ENCODE assay signal across 16 mouse cellular contexts in the genomic region with DNA sequence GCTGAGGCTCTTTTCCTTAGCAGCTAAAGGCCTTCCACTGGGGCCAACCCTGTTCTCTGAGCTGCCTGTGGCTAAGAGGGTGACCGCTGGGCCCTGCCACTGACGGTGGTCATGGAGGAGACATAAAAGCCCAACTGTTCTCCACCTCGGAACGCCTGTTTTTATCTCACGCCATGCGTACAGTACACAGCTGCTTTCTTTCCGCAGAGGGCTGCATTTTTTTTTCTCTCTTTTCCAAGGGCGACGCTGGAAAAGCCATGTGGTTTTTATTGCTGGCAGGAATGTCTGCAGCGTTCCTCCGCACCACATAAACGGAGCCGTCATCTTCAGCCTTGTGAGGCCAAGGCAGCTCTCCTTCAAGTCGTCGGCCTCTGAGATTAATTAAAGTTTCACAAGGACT. TPM values are rescaled to one million over a fixed set of nuclear protein-coding genes. Genes with fewer than 3 reads are reported as not detected.
DNase-seq lines count a peak whose midpoint lies in the region; ATAC-seq lines count a peak whose summit lies in the region.
"Had no signal": no experiment of that assay in that cellular context is flagged by ENCODE, and none has a peak within 500 bp of the region (broad histone marks: within the 10 kb centered on the region; RNA-seq: fewer than 3 reads in every experiment).

No protein-coding gene starts in this region.

- no peak overlapping the region for H3K4me2 ChIP-seq in heart, embryonic 11.5 days
- H3K4me2 ChIP-seq: forebrain, embryonic 15.5 days; liver, embryonic 13.5 days; midbrain, embryonic 12.5 days had no signal

- H3K4me1 ChIP-seq in heart, embryonic 11.5 days (ENCODE audit: control insufficient read depth, insufficient read depth, low read length) = peaks cover 4% of the 10 kb centered on the region; the same call in 1 of the 2 replicates

- no peak overlapping the region for H3K4me3 ChIP-seq in heart, embryonic 11.5 days (ENCODE audit: low read depth, low read length)
- H3K4me3 ChIP-seq: forebrain, embryonic 15.5 days; heart, embryonic 10.5 days; liver, embryonic 13.5 days; midbrain, embryonic 12.5 days had no signal

- WGBS in heart, embryonic 11.5 days (ENCODE audit: insufficient replicate concordance) = 25% methylated on average over 15 of the region's 15 CpGs

- H3K27ac ChIP-seq in heart, embryonic 11.5 days (ENCODE audit: low read depth, low read length) = 0 out of 2 replicates have a peak overlapping the region, but pooled peaks have one; percentile 54
- H3K27ac ChIP-seq: forebrain, embryonic 15.5 days; heart, embryonic 10.5 days; liver, embryonic 13.5 days; midbrain, embryonic 12.5 days had no signal

- DNase-seq in heart, adult 8-10 months (ENCODE audit: low spot score) = no peak
- peak; percentile 49 for DNase-seq in lung, postnatal 10 days
- no peak for DNase-seq in lung, postnatal 36 days
- peak; percentile 88 for DNase-seq in forelimb bud, embryonic 11.5 days (ENCODE audit: low read depth, low spot score)
- peak; percentile 67 for DNase-seq in mesoderm, embryonic 11.5 days (ENCODE audit: low read depth, low spot score)
- DNase-seq in Muller cell, postnatal 12 days (ENCODE audit: inconsistent ontology term) = no peak
- DNase-seq in testis, postnatal 10 days (ENCODE audit: low spot score) = no peak
- DNase-seq: adrenal gland, postnatal 25 days; gastrocnemius, postnatal 10 days; kidney, adult 8-10 months; liver, embryonic 13.5 days; right cerebral cortex, postnatal 4 days had no signal

- no peaks in the 10 kb centered on the region for H3K9me3 ChIP-seq in heart, embryonic 11.5 days (replicated peaks; ENCODE audit: control insufficient read depth, low read length)
- H3K9me3 ChIP-seq: forebrain, embryonic 15.5 days; heart, embryonic 10.5 days; liver, embryonic 13.5 days; midbrain, embryonic 12.5 days had no signal

- no peaks in the 10 kb centered on the region for H3K36me3 ChIP-seq in heart, embryonic 11.5 days (ENCODE audit: control insufficient read depth, insufficient read depth, low read length)
- H3K36me3 ChIP-seq: forebrain, embryonic 15.5 days; heart, embryonic 10.5 days; liver, embryonic 13.5 days; midbrain, embryonic 12.5 days had no signal

- no peak for ATAC-seq in heart, embryonic 11.5 days (replicated peaks; ENCODE audit: insufficient number of reproducible peaks, low FRiP score, low TSS enrichment)
- ATAC-seq: forebrain, embryonic 15.5 days had no signal

- peaks cover 99% of the 10 kb centered on the region for H3K27me3 ChIP-seq in heart, embryonic 11.5 days (ENCODE audit: control insufficient read depth, insufficient read depth, low read length)

- H3K9ac ChIP-seq in heart, embryonic 11.5 days (ENCODE audit: low read depth, low read length) = no peak overlapping the region
- H3K9ac ChIP-seq: forebrain, embryonic 15.5 days; liver, embryonic 13.5 days; midbrain, embryonic 12.5 days had no signal

RNA-seq across cellular contexts. Expression of gene Runx3, which starts 26.3 kb away (rescaled TPM):
- 0.06 TPM in 1 of 2 replicates, not detected in the other for polyA plus RNA-seq in heart, embryonic 11.5 days (2014; fragmentation: Nextera tagmentation; extraction: Ambion mirVana)
- under 1 TPM; 0.35 to 0.69 (median 0.49) TPM for total RNA-seq in heart, adult 8-10 months (2022)
- polyA plus RNA-seq: forebrain, embryonic 15.5 days; midbrain, embryonic 12.5 days had no signal

Comparison
In these comparisons a context has a peak if more than half of its experiments do, and no peak if none do; other contexts are left out.
1. DNase-seq: peak in lung, postnatal 10 days (single experiment), forelimb bud, embryonic 11.5 days (single experiment) and mesoderm, embryonic 11.5 days (single experiment); none in heart, adult 8-10 months (single experiment), lung, postnatal 36 days (single experiment), Muller cell, postnatal 12 days (single experiment) and testis, postnatal 10 days (single experiment).